Mouse (Mus musculus) heart, embryonic 14.5 days (tissue): Measurements from ENCODE around the gene Ift52. TPM values are rescaled to one million over a fixed set of nuclear protein-coding genes. Genes with fewer than 3 reads are reported as not detected.

Experiments
- ATAC-seq: fragments of 200-750 bp; cut with Nextera tagmentation; 2 replicates; pipeline ENCODE4 v1.8.0; 2017; ENCODE audit warnings: low read depth, moderate TSS enrichment; ENCODE audit not compliant: insufficient number of reproducible peaks, insufficient read depth, low FRiP score
- H3K27ac ChIP-seq, 2 experiments: fragments of 200-500 bp in 1 of 2; fragments of 300-500 bp in 1 of 2; sonication (generic) in 1 of 2; replicated peaks in 1 of 2; 2 replicates each; pipeline ENCODE4 v1.5.1; 2012 to 2014; ENCODE audit warnings: low read depth in 2 of 2, low read length in 2 of 2, control low read depth in 1 of 2, mild to moderate bottlenecking in 1 of 2, mixed read lengths in 1 of 2; ENCODE audit not compliant: control insufficient read depth in 1 of 2, insufficient read depth in 1 of 2
- H3K27me3 ChIP-seq: fragments of 300-500 bp; sonication (generic); 2 replicates; pipeline ENCODE4 v1.6.1; 2014; ENCODE audit warnings: mild to moderate bottlenecking, low read length, control low read depth; ENCODE audit not compliant: control insufficient read depth, insufficient read depth
- H3K36me3 ChIP-seq: fragments of 300-500 bp; sonication (generic); 2 replicates; pipeline ENCODE4 v1.6.1; 2014; ENCODE audit warnings: mild to moderate bottlenecking, control low read depth, low read length, mixed read lengths; ENCODE audit not compliant: control insufficient read depth, insufficient read depth
- H3K4me1 ChIP-seq, 2 experiments: fragments of 200-500 bp in 1 of 2; fragments of 300-500 bp in 1 of 2; sonication (generic) in 1 of 2; 2 replicates each; pipeline ENCODE4 v1.6.1; 2012 to 2014; ENCODE audit warnings: low read length in 2 of 2, control low read depth in 1 of 2, mixed read lengths in 1 of 2; ENCODE audit not compliant: control insufficient read depth in 2 of 2, insufficient read depth in 2 of 2
- H3K4me2 ChIP-seq: fragments of 300-500 bp; sonication (generic); 2 replicates; pipeline ENCODE4 v1.6.1; 2014; ENCODE audit warnings: mild to moderate bottlenecking, low read length
- H3K4me3 ChIP-seq, 2 experiments: fragments of 200-500 bp in 1 of 2; fragments of 300-500 bp in 1 of 2; sonication (generic) in 1 of 2; 2 replicates each; pipeline ENCODE4 v1.5.1; 2012 to 2014; ENCODE audit warnings: low read length in 2 of 2, mild to moderate bottlenecking in 2 of 2, control low read depth in 1 of 2, low read depth in 1 of 2, moderate library complexity in 1 of 2; ENCODE audit not compliant: control insufficient read depth in 1 of 2, insufficient read depth in 1 of 2
- H3K9ac ChIP-seq: fragments of 300-500 bp; sonication (generic); 2 replicates; pipeline ENCODE4 v1.6.1; 2014; ENCODE audit warnings: mild to moderate bottlenecking, low read length
- H3K9me3 ChIP-seq: fragments of 300-500 bp; sonication (generic); 2 replicates; pipeline ENCODE4 v1.6.1; 2016; ENCODE audit warnings: low read length, control low read depth; ENCODE audit not compliant: control insufficient read depth
- WGBS: fragments of 180-500 bp; shearing (Covaris S2); extraction: QIAGEN DNeasy Blood & Tissue Kit; methylation state at CpG from one replicate; pipeline ENCODE4 v1.1.7; 2014; 5-methylcytosine and 5-hydroxymethylcytosine counted together
- microRNA-seq: library from miRNA; unstranded; fragments of <30 nt; microRNA quantifications from one replicate; pipeline ENCODE4, GENCODE M21; 2016
- polyA plus RNA-seq: library from polyadenylated mRNA; unstranded; fragments of >200 nt; fragmentation: Nextera tagmentation; extraction: Ambion mirVana; gene quantifications from 2 replicates; pipeline ENCODE4 v1.2.1, GENCODE M21; 2014

The Ift52 gene
- polyA plus RNA-seq, 1 experiment from 2014 or later, result 38.7 TPM

- H3K4me2 ChIP-seq, result no peak within 1 kb of the TSS
- H3K9ac ChIP-seq, result no peak within 1 kb of the TSS
- no peak for ATAC-seq
- no peaks in the 10 kb centered on the region for H3K27me3 ChIP-seq
- no peak within 1 kb of the TSS for H3K27ac ChIP-seq
- H3K9me3 ChIP-seq, result no peaks in the 10 kb centered on the region
- H3K4me3 ChIP-seq, result no peak within 1 kb of the TSS
- WGBS, result 79% methylated on average over 9 of the region's 9 CpGs
- H3K4me1 ChIP-seq, result no peaks in the 10 kb centered on the region
- no peaks in the 10 kb centered on the region for H3K36me3 ChIP-seq
These were observed 70.6 kb downstream of the Ift52 start, which contains the start of gene Gtsf1l for GRCm38 (mm10) chr2:163087728-163088127. Gene Gtsf1l (minus strand): TSS chr2:163087855.

- no peaks in the 10 kb centered on the region for H3K36me3 ChIP-seq
- WGBS, result 65% methylated on average over 5 of the region's 5 CpGs
- H3K27me3 ChIP-seq, result no peaks in the 10 kb centered on the region
- H3K9ac ChIP-seq, result no peak overlapping the region
- no peak overlapping the region for H3K4me3 ChIP-seq
- no peak for ATAC-seq
- no peaks in the 10 kb centered on the region for H3K9me3 ChIP-seq
- no peaks in the 10 kb centered on the region for H3K4me1 ChIP-seq
- no peak overlapping the region for H3K27ac ChIP-seq
- no peak overlapping the region for H3K4me2 ChIP-seq
These were observed 72.4 kb downstream of the Ift52 start for GRCm38 (mm10) chr2:163089475-163090123.

DNA sequence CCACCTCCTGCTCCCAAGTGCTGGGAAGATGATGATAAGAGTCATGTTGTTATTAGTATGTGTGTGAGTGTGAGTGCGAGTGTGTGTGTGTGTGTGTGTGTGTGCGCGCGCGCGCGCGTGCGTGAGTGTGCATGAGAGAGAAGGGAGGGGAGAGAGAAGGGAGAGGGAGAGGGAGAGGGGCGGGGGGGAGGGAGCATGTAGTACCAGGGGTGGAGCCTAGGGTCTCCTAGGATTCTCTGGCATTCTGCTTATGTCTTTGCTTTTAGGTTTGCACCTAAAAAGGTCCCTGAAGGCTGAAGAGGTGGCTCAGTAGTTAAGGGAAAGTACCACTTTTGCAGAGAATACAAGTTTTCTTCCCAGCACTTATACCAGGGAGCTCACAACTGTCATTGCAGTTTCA is 77.8 kb downstream of the Ift52 start:
- no peaks in the 10 kb centered on the region for H3K27me3 ChIP-seq
- no peak for ATAC-seq
- H3K9me3 ChIP-seq, result no peaks in the 10 kb centered on the region
- no peaks in the 10 kb centered on the region for H3K4me1 ChIP-seq
- no peak overlapping the region for H3K27ac ChIP-seq
- no peak overlapping the region for H3K9ac ChIP-seq
- no peaks in the 10 kb centered on the region for H3K36me3 ChIP-seq
- no peak overlapping the region for H3K4me3 ChIP-seq
- H3K4me2 ChIP-seq, result no peak overlapping the region
- WGBS, result 85% methylated on average over 10 of the region's 10 CpGs

Small RNAs within 50 kb of the gene (microRNA-seq; reads per million reads assigned to microRNA genes)
- gene Gm22174 (not detected), gene Mir7003 (not detected)

Other genes with a start within 250 kb of the Ift52 start
- 111 and 124 TPM in 2 replicates for gene Srsf6, start 85.8 kb upstream of the Ift52 start, polyA plus RNA-seq
- 0.24 TPM in 1 of 2 replicates, not detected in the other for gene L3mbtl1, start 73.9 kb upstream of the Ift52 start, polyA plus RNA-seq
- gene Sgk2, start 30.0 kb upstream of the Ift52 start, polyA plus RNA-seq, result not detected in 2 replicates
- 10.4 and 10.8 TPM in 2 replicates for gene Mybl2, start 37.3 kb downstream of the Ift52 start, polyA plus RNA-seq
- not detected in 2 replicates for gene Gtsf1l, start 70.5 kb downstream of the Ift52 start, polyA plus RNA-seq
- gene Tox2, start 185.8 kb downstream of the Ift52 start, polyA plus RNA-seq, result 3.8 TPM in 2 replicates